Comparison of ENCODE assay signal across 20 mouse cellular contexts in genomic region chr2:21048996-21049395, GRCm38 (mm10).
DNase-seq lines count a peak whose midpoint lies in the region; ATAC-seq and TF ChIP-seq lines count a peak whose summit lies in the region.
"Had no signal": no experiment of that assay in that cellular context is flagged by ENCODE, and none has a peak within 500 bp of the region (broad histone marks: within the 10 kb centered on the region; RNA-seq: fewer than 3 reads in every experiment).

No protein-coding gene starts in this region.

- no peak for TF ChIP-seq CTCF in brain, embryonic 14.5 days (IDR thresholded peaks at IDR 0.05; ENCODE audit: borderline replicate concordance, extremely low read depth, insufficient read depth, insufficient read length)

- H3K9ac ChIP-seq in forebrain, embryonic 11.5 days (ENCODE audit: low read length): no peak overlapping the region
- H3K9ac ChIP-seq in forebrain, embryonic 14.5 days (ENCODE audit: low read length): no peak overlapping the region
- H3K9ac ChIP-seq in hindbrain, embryonic 14.5 days: no peak overlapping the region
- no peak overlapping the region for H3K9ac ChIP-seq in midbrain, embryonic 16.5 days (ENCODE audit: low read depth, low read length)
- H3K9ac ChIP-seq: limb, embryonic 12.5 days; liver, embryonic 15.5 days had no signal

- peak; percentile 38 for DNase-seq in forebrain, embryonic 11.5 days (ENCODE audit: low spot score)
- DNase-seq in forebrain, embryonic 14.5 days (ENCODE audit: low spot score): no peak
- peak; percentile 70 for DNase-seq in brain, embryonic 14.5 days (ENCODE audit: low read depth)
- DNase-seq in hindbrain, embryonic 14.5 days (ENCODE audit: low spot score): no peak
- DNase-seq in cerebellum, postnatal 14 days: no peak
- no peak for DNase-seq in adrenal gland, adult (ENCODE audit: inconsistent age in 2 of 2, low spot score in 1 of 2)
- DNase-seq: adrenal gland, postnatal 10 days; cerebellum, adult 18-20 months; gastrocnemius, postnatal 36 days; heart, postnatal 36 days; kidney, adult 11 months; kidney, postnatal 10 days; lung, postnatal 14 days; thymus, postnatal 4 days had no signal

- no peak for TF ChIP-seq POLR2A in brain, embryonic 14.5 days (IDR thresholded peaks at IDR 0.05; ENCODE audit: borderline replicate concordance, extremely low read depth, insufficient read depth, insufficient read length, poor library complexity, severe bottlenecking)

- no peak overlapping the region for H3K4me3 ChIP-seq in forebrain, embryonic 11.5 days (ENCODE audit: low read depth, low read length)
- H3K4me3 ChIP-seq in forebrain, embryonic 14.5 days (ENCODE audit: low read depth, low read length): no peak overlapping the region
- H3K4me3 ChIP-seq in hindbrain, embryonic 14.5 days (replicated peaks; ENCODE audit: low read length): no peak overlapping the region
- no peak overlapping the region for H3K4me3 ChIP-seq in midbrain, embryonic 16.5 days (ENCODE audit: low read depth, low read length)
- H3K4me3 ChIP-seq: left cerebral cortex, adult 2 months; limb, embryonic 12.5 days; liver, embryonic 15.5 days had no signal

- H3K36me3 ChIP-seq in forebrain, embryonic 11.5 days (ENCODE audit: control insufficient read depth, insufficient read depth, low read length): no peaks in the 10 kb centered on the region
- H3K36me3 ChIP-seq in forebrain, embryonic 14.5 days (ENCODE audit: control insufficient read depth, insufficient read depth, low read length): no peaks in the 10 kb centered on the region
- H3K36me3 ChIP-seq in hindbrain, embryonic 14.5 days (replicated peaks; ENCODE audit: control insufficient read depth, insufficient read depth): no peaks in the 10 kb centered on the region
- H3K36me3 ChIP-seq in midbrain, embryonic 16.5 days (ENCODE audit: control insufficient read depth, insufficient read depth, low read length): no peaks in the 10 kb centered on the region
- H3K36me3 ChIP-seq: limb, embryonic 12.5 days; liver, embryonic 15.5 days had no signal

- no peak for ATAC-seq in forebrain, embryonic 11.5 days (replicated peaks; ENCODE audit: low FRiP score)
- no peak for ATAC-seq in forebrain, embryonic 14.5 days
- ATAC-seq in hindbrain, embryonic 14.5 days (ENCODE audit: low FRiP score): peak; percentile 72
- peak; percentile 54 for ATAC-seq in midbrain, embryonic 16.5 days
- ATAC-seq in inflammation-experienced regulatory T-cells, adult 6 months: no peak

- H3K27ac ChIP-seq in forebrain, embryonic 11.5 days (ENCODE audit: low read depth, low read length): no peak overlapping the region
- no peak overlapping the region for H3K27ac ChIP-seq in forebrain, embryonic 14.5 days (ENCODE audit: low read depth, low read length)
- H3K27ac ChIP-seq in hindbrain, embryonic 14.5 days: peak overlapping the region; percentile 9; the same call in 1 of the 2 replicates
- H3K27ac ChIP-seq in midbrain, embryonic 16.5 days (ENCODE audit: low read length): no peak overlapping the region
- H3K27ac ChIP-seq: left cerebral cortex, adult 2 months; limb, embryonic 12.5 days; liver, embryonic 15.5 days had no signal

- 73% methylated on average over 5 of the region's 5 CpGs for WGBS in forebrain, embryonic 11.5 days
- 72% methylated on average over 5 of the region's 5 CpGs for WGBS in forebrain, embryonic 14.5 days
- WGBS in hindbrain, embryonic 14.5 days: 12% methylated on average over 5 of the region's 5 CpGs
- 21% methylated on average over 5 of the region's 5 CpGs for WGBS in midbrain, embryonic 16.5 days

- no peak overlapping the region for H3K4me2 ChIP-seq in forebrain, embryonic 11.5 days (ENCODE audit: low read depth, low read length, severe bottlenecking)
- no peak overlapping the region for H3K4me2 ChIP-seq in forebrain, embryonic 14.5 days (ENCODE audit: low read length)
- no peak overlapping the region for H3K4me2 ChIP-seq in hindbrain, embryonic 14.5 days (replicated peaks)
- H3K4me2 ChIP-seq in midbrain, embryonic 16.5 days (ENCODE audit: low read length): no peak overlapping the region
- H3K4me2 ChIP-seq: heart, embryonic 11.5 days; limb, embryonic 12.5 days; liver, embryonic 15.5 days had no signal

- H3K4me1 ChIP-seq in forebrain, embryonic 11.5 days (replicated peaks; ENCODE audit: control insufficient read depth, insufficient read depth, low read length): peaks cover 14% of the 10 kb centered on the region; the same call in 1 of the 2 replicates
- H3K4me1 ChIP-seq in forebrain, embryonic 14.5 days (ENCODE audit: control insufficient read depth, insufficient read depth, low read length): peaks cover 9% of the 10 kb centered on the region; the same call in 1 of the 2 replicates
- peaks cover 11% of the 10 kb centered on the region; the same call in 1 of the 2 replicates for H3K4me1 ChIP-seq in hindbrain, embryonic 14.5 days (replicated peaks; ENCODE audit: control insufficient read depth, insufficient read depth, low read length)
- peaks cover 4% of the 10 kb centered on the region; the same call in 1 of the 2 replicates for H3K4me1 ChIP-seq in midbrain, embryonic 16.5 days (ENCODE audit: control insufficient read depth, insufficient read depth, low read length)
- H3K4me1 ChIP-seq: limb, embryonic 12.5 days; liver, embryonic 15.5 days had no signal

- no peaks in the 10 kb centered on the region for H3K9me3 ChIP-seq in forebrain, embryonic 11.5 days (ENCODE audit: control insufficient read depth, low read length)
- no peaks in the 10 kb centered on the region for H3K9me3 ChIP-seq in forebrain, embryonic 14.5 days (replicated peaks; ENCODE audit: control insufficient read depth, low read length)
- H3K9me3 ChIP-seq in hindbrain, embryonic 14.5 days (ENCODE audit: control insufficient read depth, low read length): no peaks in the 10 kb centered on the region
- no peaks in the 10 kb centered on the region for H3K9me3 ChIP-seq in midbrain, embryonic 16.5 days (replicated peaks; ENCODE audit: control insufficient read depth, low read length, poor library complexity, severe bottlenecking)
- H3K9me3 ChIP-seq: limb, embryonic 12.5 days; liver, embryonic 15.5 days had no signal

- H3K27me3 ChIP-seq in forebrain, embryonic 11.5 days (ENCODE audit: control insufficient read depth, insufficient read depth, low read length): no peaks in the 10 kb centered on the region
- no peaks in the 10 kb centered on the region for H3K27me3 ChIP-seq in forebrain, embryonic 14.5 days (replicated peaks; ENCODE audit: control insufficient read depth, insufficient read depth, low read length)
- no peaks in the 10 kb centered on the region for H3K27me3 ChIP-seq in hindbrain, embryonic 14.5 days (ENCODE audit: control insufficient read depth, insufficient read depth, low read length)
- H3K27me3 ChIP-seq in midbrain, embryonic 16.5 days (ENCODE audit: control insufficient read depth, insufficient read depth, low read depth, low read length): no peaks in the 10 kb centered on the region
- H3K27me3 ChIP-seq: liver, embryonic 15.5 days had no signal

Comparison
In these comparisons a context has a peak if more than half of its experiments do, and no peak if none do; other contexts are left out.
1. DNase-seq: peak in forebrain, embryonic 11.5 days (single experiment) and brain, embryonic 14.5 days (single experiment); none in forebrain, embryonic 14.5 days (single experiment), hindbrain, embryonic 14.5 days (single experiment), cerebellum, postnatal 14 days (0 of 2) and adrenal gland, adult (0 of 2).
2. ATAC-seq: peak in hindbrain, embryonic 14.5 days (single experiment) and midbrain, embryonic 16.5 days (single experiment); none in forebrain, embryonic 11.5 days (single experiment), forebrain, embryonic 14.5 days (single experiment) and inflammation-experienced regulatory T-cells, adult 6 months (single experiment).